Mouse (Mus musculus): ENCODE measurements around the gene Mrpl4. TPM values are rescaled to one million over a fixed set of nuclear protein-coding genes. Genes with fewer than 3 reads are reported as not detected.
"Not testable (repeated sequence)": the region's sequence is repeated elsewhere in the genome, so short reads cannot be mapped to it uniquely, and the experiment has no call there.

Mrpl4 gene
- polyA plus RNA-seq, 1 experiment from 2014 or later, result 122 TPM

- H3K4me1 ChIP-seq, result 0 out of 2 replicates have a peak, but pooled peaks cover 7% of the 10 kb centered on the region
- H3K27me3 ChIP-seq, result no peaks in the 10 kb centered on the region
- ATAC-seq (ENCODE audit: insufficient number of reproducible peaks, low FRiP score, low TSS enrichment, low read depth), result no peak
- H3K4me3 ChIP-seq (replicated peaks), result no peak overlapping the region
- no peak overlapping the region for H3K4me2 ChIP-seq (replicated peaks)
- peaks cover 41% of the 10 kb centered on the region for H3K36me3 ChIP-seq
- no peak overlapping the region for H3K27ac ChIP-seq (replicated peaks)
- WGBS, result 78% methylated on average over 7 of the region's 7 CpGs
- H3K9ac ChIP-seq, result no peak overlapping the region
- no peaks in the 10 kb centered on the region for H3K9me3 ChIP-seq (replicated peaks)
Observed at GRCm38 (mm10) chr9:21008007-21008406, 5.5 kb downstream of the Mrpl4 start.

GRCm38 (mm10) chr9:21010362-21010761, 7.8 kb downstream of the Mrpl4 start:
- Histone ChIP-seq H3K4me2 (replicated peaks) (no peak overlapping the region), H3K9ac (no peak overlapping the region), H3K27ac (replicated peaks) (no peak overlapping the region), H3K4me3 (replicated peaks) (no peak overlapping the region), H3K9me3 (replicated peaks) (no peaks in the 10 kb centered on the region), H3K4me1 (peaks cover 9% of the 10 kb centered on the region), H3K36me3 (peaks cover 39% of the 10 kb centered on the region), H3K27me3 (peaks cover 11% of the 10 kb centered on the region; the same call in 1 of the 2 replicates)
- no peak for ATAC-seq (ENCODE audit: insufficient number of reproducible peaks, low FRiP score, low TSS enrichment, low read depth)
- 57% methylated on average over 2 of the region's 2 CpGs for WGBS

- H3K27ac ChIP-seq (replicated peaks), result not testable (repeated sequence)
Observed at GRCm38 (mm10) chr9:21010939-21011541, 8.5 kb downstream of the Mrpl4 start.

GRCm38 (mm10) chr9:21011846-21012312, 9.3 kb downstream of the Mrpl4 start:
- Histone ChIP-seq H3K4me3 (replicated peaks) (no peak overlapping the region), H3K9me3 (replicated peaks) (no peaks in the 10 kb centered on the region), H3K27ac (replicated peaks) (0 out of 2 replicates have a peak overlapping the region, but pooled peaks have one; percentile 34), H3K4me1 (peaks cover 21% of the 10 kb centered on the region), H3K27me3 (peaks cover 25% of the 10 kb centered on the region), H3K36me3 (peaks cover 25% of the 10 kb centered on the region), H3K9ac (no peak overlapping the region), H3K4me2 (replicated peaks) (no peak overlapping the region)
- 51% methylated on average over 5 of the region's 5 CpGs for WGBS
- no peak for ATAC-seq (ENCODE audit: insufficient number of reproducible peaks, low FRiP score, low TSS enrichment, low read depth)

More at GRCm38 (mm10) chr9:21010939-21011541, 8.5 kb downstream of the Mrpl4 start:
- H3K4me2 ChIP-seq (replicated peaks); ATAC-seq (ENCODE audit: insufficient number of reproducible peaks, low FRiP score, low TSS enrichment, low read depth); H3K9me3 ChIP-seq (replicated peaks); H3K4me3 ChIP-seq (replicated peaks); H3K9ac ChIP-seq: not testable (repeated sequence)
- Histone ChIP-seq H3K27me3 (peaks cover 18% of the 10 kb centered on the region; the same call in 1 of the 2 replicates), H3K36me3 (peaks cover 32% of the 10 kb centered on the region), H3K4me1 (peaks cover 16% of the 10 kb centered on the region)
- WGBS, result 67% methylated on average over 9 of the region's 9 CpGs

- Histone ChIP-seq H3K4me1 (peaks cover 26% of the 10 kb centered on the region), H3K27me3 (peaks cover 28% of the 10 kb centered on the region), H3K36me3 (peaks cover 20% of the 10 kb centered on the region), H3K9me3 (replicated peaks) (no peaks in the 10 kb centered on the region), H3K9ac (no peak overlapping the region), H3K27ac (replicated peaks) (no peak overlapping the region), H3K4me2 (replicated peaks) (no peak overlapping the region), H3K4me3 (replicated peaks) (no peak overlapping the region)
- 54% methylated on average over 1 of the region's 1 CpGs for WGBS
- no peak for ATAC-seq (ENCODE audit: insufficient number of reproducible peaks, low FRiP score, low TSS enrichment, low read depth)
Observed at GRCm38 (mm10) chr9:21012368-21012767, 9.8 kb downstream of the Mrpl4 start.

- Histone ChIP-seq H3K27ac (replicated peaks) (peak overlapping the region; percentile 48), H3K4me1 (peaks cover 26% of the 10 kb centered on the region)
- ATAC-seq (ENCODE audit: insufficient number of reproducible peaks, low FRiP score, low TSS enrichment, low read depth), result peak; percentile 53; the same call in 1 of the 2 replicates
Observed at GRCm38 (mm10) chr9:21014691-21015570, 12.4 kb downstream of the Mrpl4 start.

GRCm38 (mm10) chr9:21015571-21016130, 13.1 kb downstream of the Mrpl4 start, which contains the start of gene Icam1:
Icam1 (plus strand) TSS chr9:21015985.
- H3K4me2 ChIP-seq (replicated peaks), result peak within 1 kb of the TSS; percentile 75
- H3K9me3 ChIP-seq (replicated peaks), result no peaks in the 10 kb centered on the region
- H3K4me3 ChIP-seq (replicated peaks), result peak within 1 kb of the TSS; percentile 49
- peaks cover 26% of the 10 kb centered on the region for H3K4me1 ChIP-seq
- WGBS, result under 1% methylated on average over 30 of the region's 30 CpGs
- peaks cover 35% of the 10 kb centered on the region for H3K27me3 ChIP-seq
- H3K36me3 ChIP-seq, result no peaks in the 10 kb centered on the region
- peak within 1 kb of the TSS; percentile 48 for H3K27ac ChIP-seq (replicated peaks)
- peak within 1 kb of the TSS; percentile 37 for H3K9ac ChIP-seq
- ATAC-seq (ENCODE audit: insufficient number of reproducible peaks, low FRiP score, low TSS enrichment, low read depth), result peak; percentile 51; the same call in 1 of the 2 replicates

More at GRCm38 (mm10) chr9:21014691-21015570, 12.4 kb downstream of the Mrpl4 start:
- WGBS, result 3% methylated on average over 28 of the region's 29 CpGs
- H3K4me2 ChIP-seq (replicated peaks), result peak overlapping the region; percentile 75
- H3K36me3 ChIP-seq, result no peaks in the 10 kb centered on the region
- H3K9me3 ChIP-seq (replicated peaks), result no peaks in the 10 kb centered on the region
- peak overlapping the region; percentile 49 for H3K4me3 ChIP-seq (replicated peaks)
- peaks cover 35% of the 10 kb centered on the region for H3K27me3 ChIP-seq
- peak overlapping the region; percentile 37; the same call in 1 of the 2 replicates for H3K9ac ChIP-seq

GRCm38 (mm10) chr9:21016331-21017176, 14.0 kb downstream of the Mrpl4 start:
- Histone ChIP-seq H3K36me3 (0 out of 2 replicates have a peak, but pooled peaks cover 4% of the 10 kb centered on the region), H3K4me3 (replicated peaks) (peak overlapping the region; percentile 49), H3K4me1 (peaks cover 26% of the 10 kb centered on the region), H3K9me3 (replicated peaks) (no peaks in the 10 kb centered on the region), H3K4me2 (replicated peaks) (peak overlapping the region; percentile 75), H3K27me3 (peaks cover 35% of the 10 kb centered on the region), H3K27ac (replicated peaks) (peak overlapping the region; percentile 28; the same call in 1 of the 2 replicates), H3K9ac (no peak overlapping the region)
- no peak for ATAC-seq (ENCODE audit: insufficient number of reproducible peaks, low FRiP score, low TSS enrichment, low read depth)
- WGBS, result 3% methylated on average over 17 of the region's 17 CpGs

- Histone ChIP-seq H3K27ac (replicated peaks) (no peak overlapping the region), H3K4me3 (replicated peaks) (peak overlapping the region; percentile 49), H3K9me3 (replicated peaks) (no peaks in the 10 kb centered on the region), H3K4me2 (replicated peaks) (peak overlapping the region; percentile 75), H3K27me3 (peaks cover 35% of the 10 kb centered on the region), H3K36me3 (0 out of 2 replicates have a peak, but pooled peaks cover 4% of the 10 kb centered on the region), H3K9ac (no peak overlapping the region), H3K4me1 (peaks cover 26% of the 10 kb centered on the region)
- no peak for ATAC-seq (ENCODE audit: insufficient number of reproducible peaks, low FRiP score, low TSS enrichment, low read depth)
- WGBS, result 35% methylated on average over 4 of the region's 4 CpGs
Observed at GRCm38 (mm10) chr9:21017177-21017575, 14.6 kb downstream of the Mrpl4 start.

GRCm38 (mm10) chr9:21018600-21018999, 16.1 kb downstream of the Mrpl4 start:
- no peaks in the 10 kb centered on the region for H3K9me3 ChIP-seq (replicated peaks)
- H3K36me3 ChIP-seq, result 0 out of 2 replicates have a peak, but pooled peaks cover 4% of the 10 kb centered on the region
- no peak overlapping the region for H3K4me3 ChIP-seq (replicated peaks)
- 68% methylated on average over 2 of the region's 2 CpGs for WGBS
- H3K27ac ChIP-seq (replicated peaks), result no peak overlapping the region
- peaks cover 35% of the 10 kb centered on the region for H3K27me3 ChIP-seq
- no peak overlapping the region for H3K9ac ChIP-seq
- H3K4me1 ChIP-seq, result peaks cover 26% of the 10 kb centered on the region
- no peak for ATAC-seq (ENCODE audit: insufficient number of reproducible peaks, low FRiP score, low TSS enrichment, low read depth)
- no peak overlapping the region for H3K4me2 ChIP-seq (replicated peaks)

Data from embryonic facial prominence, embryonic 15.5 days (tissue).